Mouse (Mus musculus): ENCODE measurements at regions not wholly inside any gene's neighbourhood (a gene's known extent, or its start where the extent isn't known, plus 50 kb on each side); places are given as distances from the start of the nearest gene placed in this dataset.

- intact Hi-C loops (cut with DNase I): no loop called here
- no peak for DNase-seq (ENCODE audit: low spot score in 2 of 2)
These were observed 289.0 kb downstream of the Ice1 start for GRCm38 (mm10) chr13:70348456-70348855.

- intact Hi-C loops (cut with DNase I): no loop called here
- DNase-seq (ENCODE audit: low spot score in 2 of 2): no peak
These were observed 288.5 kb downstream of the Ice1 start for GRCm38 (mm10) chr13:70348965-70349364.

DNA sequence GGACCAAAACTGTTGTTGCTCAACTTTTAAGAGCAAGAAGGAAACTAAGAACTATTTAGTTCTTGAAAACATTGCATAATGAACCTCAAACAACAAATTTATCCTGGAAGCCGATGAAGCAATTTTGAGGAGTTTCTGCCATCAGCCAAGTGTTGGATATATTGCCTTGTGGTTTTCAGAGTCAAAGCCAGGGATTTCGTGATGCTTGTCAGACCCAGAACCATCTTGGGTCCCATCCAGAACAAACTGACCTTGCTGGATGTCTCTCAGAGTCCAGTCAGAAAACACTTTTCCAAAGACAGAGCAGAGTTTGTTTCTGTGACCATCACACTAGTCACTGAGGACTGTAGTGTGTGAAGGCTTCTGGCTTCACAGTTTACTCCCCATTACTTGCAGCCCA lies 267.8 kb downstream of the Ice1 start:
- DNase-seq (ENCODE audit: low spot score in 2 of 2): no peak
- intact Hi-C loops (cut with DNase I): no loop called here

- DNase-seq (ENCODE audit: low spot score in 2 of 2): peak; percentile 28 to 48
- intact Hi-C loops (cut with DNase I): no loop called here
These were observed 256.7 kb downstream of the Ice1 start for GRCm38 (mm10) chr13:70380772-70381171.

DNA sequence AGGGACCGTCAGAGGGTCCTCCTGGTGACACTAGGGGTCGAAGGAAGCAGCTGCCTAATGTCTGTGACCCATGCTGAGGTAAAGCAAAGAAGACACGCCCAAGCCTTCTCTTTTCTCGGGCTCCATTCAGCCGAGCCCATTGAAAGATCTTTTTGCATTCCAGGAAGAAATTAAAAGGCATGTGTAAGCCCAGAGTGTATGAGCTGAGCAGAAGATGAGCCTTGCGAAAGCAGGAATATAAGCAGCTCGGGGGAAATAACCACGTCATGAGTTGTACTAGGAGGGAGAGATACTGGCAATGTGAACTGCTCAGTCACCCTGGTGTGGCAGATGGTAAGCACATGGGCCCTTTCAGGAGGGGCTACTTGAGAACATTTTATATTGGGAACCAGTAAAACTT lies 252.1 kb downstream of the Ice1 start:
- DNase-seq (ENCODE audit: low spot score in 2 of 2): no peak
- intact Hi-C loops (cut with DNase I): no loop called here

DNA sequence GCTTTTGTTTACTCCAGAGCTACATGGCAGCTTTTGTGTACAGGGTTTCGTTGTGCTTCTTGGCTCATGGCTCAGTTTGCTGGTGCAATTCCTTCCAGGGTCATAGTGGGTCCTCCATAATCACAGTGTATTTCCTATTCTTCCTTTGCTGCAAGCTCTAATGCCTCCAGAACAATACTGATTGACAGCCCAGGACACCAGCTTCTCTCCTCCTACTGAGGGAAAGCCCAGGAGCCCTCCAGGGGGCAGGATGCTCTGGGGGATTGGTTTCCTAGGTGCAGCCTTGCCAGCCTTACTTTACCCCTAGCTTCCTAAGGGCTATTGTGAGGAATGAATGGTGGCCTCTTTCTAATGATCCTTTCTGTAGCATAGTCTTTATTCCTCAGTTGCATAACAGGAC lies 224.6 kb downstream of the Ice1 start:
- DNase-seq (ENCODE audit: low spot score in 2 of 2): no peak
- intact Hi-C loops (cut with DNase I): no loop called here

GRCm38 (mm10) chr13:70418156-70418555 lies 219.3 kb downstream of the Ice1 start:
- intact Hi-C loops (cut with DNase I): no loop called here
- no peak for DNase-seq (ENCODE audit: low spot score in 2 of 2)

DNA sequence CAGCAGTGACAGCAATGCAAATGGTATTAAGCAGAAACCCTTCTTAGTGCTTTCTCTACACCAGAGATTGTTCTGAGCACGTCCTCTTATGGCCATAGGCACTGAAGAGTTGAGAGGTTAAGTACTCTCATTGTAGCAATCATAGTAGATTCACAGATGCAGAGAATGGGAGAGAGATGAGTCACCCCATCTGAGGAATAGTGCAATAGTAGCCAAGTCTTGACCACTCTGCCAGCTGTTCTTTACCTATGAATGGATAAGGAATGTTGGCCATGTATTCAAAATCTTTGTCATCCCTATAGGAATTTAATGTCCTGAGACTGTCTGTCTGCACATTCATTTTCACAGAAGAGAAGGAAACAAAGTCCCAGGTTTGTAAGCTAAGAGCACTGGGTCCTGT lies 198.0 kb downstream of the Ice1 start:
- no peak for DNase-seq (ENCODE audit: low spot score in 2 of 2)
- intact Hi-C loops (cut with DNase I): no loop called here

- intact Hi-C loops (cut with DNase I): no loop called here
- DNase-seq (ENCODE audit: low spot score in 2 of 2): no peak
These were observed 190.5 kb downstream of the Ice1 start for GRCm38 (mm10) chr13:70446940-70447339.

GRCm38 (mm10) chr13:70454592-70455390 lies 182.6 kb downstream of the Ice1 start:
- intact Hi-C loops (cut with DNase I): no loop called here
- DNase-seq (ENCODE audit: low spot score in 2 of 2): no peak

DNA sequence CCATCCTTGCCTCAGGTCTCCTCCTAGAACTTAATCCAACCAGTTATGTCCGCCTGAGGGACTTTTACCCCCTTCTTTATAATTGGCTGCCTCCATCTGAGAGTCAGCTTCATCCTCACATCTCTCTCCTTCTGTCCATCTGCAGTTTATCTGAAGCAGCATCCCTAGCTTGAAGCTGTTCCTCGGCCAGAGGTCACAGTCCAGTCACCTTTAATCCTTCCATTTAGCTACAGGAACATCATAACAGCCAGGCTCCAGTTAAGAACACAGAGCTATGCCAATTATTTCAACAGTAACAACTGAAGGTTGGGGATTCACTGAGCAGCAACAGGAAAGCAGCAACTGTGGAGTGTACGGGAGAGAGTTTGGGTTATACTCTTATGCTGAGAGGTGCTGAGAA lies 179.0 kb downstream of the Ice1 start:
- no peak for DNase-seq (ENCODE audit: low spot score in 2 of 2)
- intact Hi-C loops (cut with DNase I): no loop called here

- intact Hi-C loops (cut with DNase I): no loop called here
- DNase-seq (ENCODE audit: low spot score in 2 of 2): no peak
These were observed 172.4 kb downstream of the Ice1 start for GRCm38 (mm10) chr13:70464996-70465395.

- no peak for DNase-seq (ENCODE audit: low spot score in 2 of 2)
- intact Hi-C loops (cut with DNase I): no loop called here
These were observed 162.7 kb downstream of the Ice1 start for GRCm38 (mm10) chr13:70474746-70475145.

GRCm38 (mm10) chr13:70475366-70475765 lies 162.1 kb downstream of the Ice1 start:
- intact Hi-C loops (cut with DNase I): no loop called here

DNA sequence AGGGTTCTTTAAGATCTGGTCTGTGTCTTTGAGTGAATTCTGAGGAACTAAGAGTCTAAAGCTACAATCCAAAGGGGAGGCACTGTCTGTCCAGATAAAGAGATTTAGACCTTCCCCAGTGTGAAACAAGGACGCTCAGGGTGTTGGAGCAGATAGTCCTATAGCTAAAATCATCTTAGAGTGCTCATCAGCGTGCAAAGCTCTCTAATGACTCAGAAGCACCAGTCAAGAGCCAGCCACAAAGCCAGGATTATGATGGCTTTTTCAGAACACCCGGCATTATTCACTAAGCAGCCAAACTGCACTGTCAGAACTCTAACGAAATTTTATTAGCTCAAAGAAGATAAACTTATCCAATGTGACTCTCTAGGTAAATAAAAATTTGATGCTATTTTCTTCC lies 138.1 kb downstream of the Ice1 start:
- DNase-seq (ENCODE audit: low spot score in 2 of 2): no peak

More at GRCm38 (mm10) chr13:70475366-70475765, 162.1 kb downstream of the Ice1 start:
- peak; percentile 21 for DNase-seq (ENCODE audit: low spot score in 2 of 2)

More for the DNA sequence above, 138.1 kb downstream of the Ice1 start:
- intact Hi-C loops (cut with DNase I): no loop called here
